Mouse (Mus musculus) stomach, postnatal 0 days (tissue): ENCODE data around the gene Gm14569. TPM values are rescaled to one million over a fixed set of nuclear protein-coding genes. Genes with fewer than 3 reads are reported as not detected.
A peak's percentile ranks its signal among the peaks of the same experiment; 100 is the strongest.

Experiments
- ATAC-seq: fragments of 200-750 bp; cut with Nextera tagmentation; 2 replicates; pipeline ENCODE4 v1.8.0; 2017; ENCODE audit not compliant: low FRiP score, low TSS enrichment
- DNase-seq: peaks from one replicate; pipeline ENCODE4 v3.0.0-alpha.2; 2016; ENCODE audit warnings: low spot score
- H3K27ac ChIP-seq: fragments of 300-500 bp; sonication (generic); replicated peaks from 2 replicates; pipeline ENCODE4 v1.5.1; 2014; ENCODE audit warnings: mild to moderate bottlenecking, control low read depth
- H3K27me3 ChIP-seq: fragments of 300-500 bp; sonication (generic); 2 replicates; pipeline ENCODE4 v1.6.1; 2014; ENCODE audit warnings: low read length; ENCODE audit not compliant: control insufficient read depth, insufficient read depth
- H3K36me3 ChIP-seq: fragments of 300-500 bp; sonication (generic); 2 replicates; pipeline ENCODE4 v1.6.1; 2014; ENCODE audit warnings: low read length, mixed read lengths; ENCODE audit not compliant: control insufficient read depth, insufficient read depth
- H3K4me1 ChIP-seq: fragments of 300-500 bp; sonication (generic); replicated peaks from 2 replicates; pipeline ENCODE4 v1.6.1; 2014; ENCODE audit warnings: antibody characterized with exemption; ENCODE audit not compliant: control insufficient read depth, insufficient read depth
- H3K4me2 ChIP-seq: fragments of 300-500 bp; sonication (generic); replicated peaks from 2 replicates; pipeline ENCODE4 v1.6.1; 2014; ENCODE audit warnings: low read depth, mild to moderate bottlenecking, control low read depth, moderate library complexity
- H3K4me3 ChIP-seq: fragments of 300-500 bp; sonication (generic); 2 replicates; pipeline ENCODE4 v1.5.1; 2014; ENCODE audit warnings: low read depth, low read length, control low read depth
- H3K9ac ChIP-seq: fragments of 300-500 bp; sonication (generic); 2 replicates; pipeline ENCODE4 v1.6.1; 2014; ENCODE audit warnings: mild to moderate bottlenecking, low read length, control low read depth, mixed read lengths
- H3K9me3 ChIP-seq: fragments of 300-500 bp; sonication (generic); 2 replicates; pipeline ENCODE4 v1.6.1; 2016; ENCODE audit warnings: low read length; ENCODE audit not compliant: control insufficient read depth
- CTCF ChIP-seq: IDR thresholded peaks from 2 replicates; pipeline ENCODE4 v1.5.1; 2016; ENCODE audit warnings: antibody characterized with exemption, low read depth, mild to moderate bottlenecking, moderate library complexity
- EP300 ChIP-seq: optimal IDR thresholded peaks from 2 replicates; pipeline ENCODE3; 2016; ENCODE audit warnings: antibody characterized with exemption
- WGBS: fragments of 180-500 bp; shearing (Covaris S2); extraction: QIAGEN DNeasy Blood & Tissue Kit; methylation state at CpG from one replicate; pipeline ENCODE4 v1.1.7; 2014; 5-methylcytosine and 5-hydroxymethylcytosine counted together
- microRNA-seq: library from miRNA; unstranded; fragments of <30 nt; microRNA quantifications from one replicate; pipeline ENCODE4, GENCODE M21; 2016
- polyA plus RNA-seq: library from polyadenylated mRNA; unstranded; fragments of >200 nt; fragmentation: Nextera tagmentation; extraction: Ambion mirVana; gene quantifications from 2 replicates; pipeline ENCODE4 v1.2.1, GENCODE M21; 2015

Gene Gm14569
- polyA plus RNA-seq, 1 experiment from 2014 or later = not detected

- no peaks in the 10 kb centered on the region for H3K9me3 ChIP-seq
- TF ChIP-seq EP300 (no peak), CTCF (peak; percentile 72)
- no peak for DNase-seq
These were observed 98.4 kb downstream of the Gm14569 start for GRCm38 (mm10) chrX:36393279-36393678.

DNA sequence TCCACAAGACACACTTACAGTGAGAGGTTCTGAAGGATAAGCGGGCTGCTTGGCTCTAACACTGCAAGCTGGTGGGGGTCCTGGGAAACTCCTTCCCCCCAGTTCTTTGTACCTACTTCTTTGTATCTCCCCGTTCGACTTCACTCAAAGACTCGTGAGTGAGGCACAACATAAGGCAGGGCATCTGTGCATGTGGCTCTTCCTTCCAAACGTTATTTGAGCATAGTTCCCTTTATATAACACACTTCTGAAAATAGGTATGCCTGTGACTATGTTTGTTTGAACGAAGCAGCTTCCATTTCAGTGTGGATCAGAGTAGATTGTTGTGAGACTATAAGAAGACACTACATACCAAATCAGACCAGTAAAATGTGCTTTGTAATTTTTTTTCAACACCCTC, 99.0 kb downstream of the Gm14569 start:
- H3K9me3 ChIP-seq = no peaks in the 10 kb centered on the region
- H3K4me1 ChIP-seq = no peaks in the 10 kb centered on the region
- DNase-seq (no peak), ATAC-seq (no peak)
- H3K4me2 ChIP-seq = no peak overlapping the region
- H3K4me3 ChIP-seq = no peak overlapping the region
- no peaks in the 10 kb centered on the region for H3K36me3 ChIP-seq
- no peak for TF ChIP-seq CTCF
- TF ChIP-seq EP300 = no peak
- no peaks in the 10 kb centered on the region for H3K27me3 ChIP-seq
- H3K27ac ChIP-seq = no peak overlapping the region
- H3K9ac ChIP-seq = no peak overlapping the region
- WGBS = 72% methylated on average over 6 of the region's 6 CpGs

More at GRCm38 (mm10) chrX:36393279-36393678, 98.4 kb downstream of the Gm14569 start:
- Histone ChIP-seq H3K27me3 (no peaks in the 10 kb centered on the region), H3K4me1 (no peaks in the 10 kb centered on the region), H3K27ac (no peak overlapping the region), H3K4me3 (no peak overlapping the region), H3K4me2 (no peak overlapping the region), H3K9ac (no peak overlapping the region), H3K36me3 (no peaks in the 10 kb centered on the region)
- 25% methylated on average over 6 of the region's 6 CpGs for WGBS
- ATAC-seq = no peak

- DNase-seq = peak; percentile 17
- 51% methylated on average over 2 of the region's 2 CpGs for WGBS
- Histone ChIP-seq H3K4me2 (no peak overlapping the region), H3K27me3 (no peaks in the 10 kb centered on the region), H3K4me3 (no peak overlapping the region), H3K9me3 (no peaks in the 10 kb centered on the region), H3K27ac (no peak overlapping the region), H3K4me1 (no peaks in the 10 kb centered on the region), H3K9ac (no peak overlapping the region), H3K36me3 (no peaks in the 10 kb centered on the region)
- no peak for TF ChIP-seq EP300
- no peak for TF ChIP-seq CTCF
- peak; percentile 92 for ATAC-seq
These were observed 101.1 kb downstream of the Gm14569 start for GRCm38 (mm10) chrX:36390503-36390902.

GRCm38 (mm10) chrX:36389971-36390370, 101.7 kb downstream of the Gm14569 start:
- 38% methylated on average over 3 of the region's 3 CpGs for WGBS
- no peak overlapping the region for H3K4me3 ChIP-seq
- no peak overlapping the region for H3K27ac ChIP-seq
- no peaks in the 10 kb centered on the region for H3K4me1 ChIP-seq
- H3K36me3 ChIP-seq = no peaks in the 10 kb centered on the region
- no peaks in the 10 kb centered on the region for H3K9me3 ChIP-seq
- TF ChIP-seq CTCF (no peak), EP300 (no peak)
- no peak overlapping the region for H3K9ac ChIP-seq
- H3K27me3 ChIP-seq = no peaks in the 10 kb centered on the region
- DNase-seq (no peak), ATAC-seq (no peak)
- H3K4me2 ChIP-seq = no peak overlapping the region

DNA sequence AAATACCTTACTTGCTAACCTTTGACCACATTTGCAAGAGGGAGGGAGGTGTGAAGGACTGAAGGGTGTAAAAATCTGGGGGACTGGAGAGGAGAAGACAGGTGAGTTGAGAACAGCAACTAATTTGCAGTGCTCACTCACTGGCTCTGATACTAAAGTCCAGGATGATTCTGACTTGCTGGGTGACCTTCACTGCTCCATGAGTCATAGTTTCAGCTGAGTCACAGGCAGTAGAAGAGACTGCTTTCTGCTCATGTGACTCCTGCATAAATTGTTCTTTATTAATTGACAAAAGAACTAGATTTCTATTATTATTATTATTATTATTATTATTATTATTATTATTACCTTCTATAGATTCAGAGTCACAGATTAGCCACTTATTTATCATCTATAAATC, 106.3 kb downstream of the Gm14569 start:
- H3K9ac ChIP-seq = no peak overlapping the region
- no peaks in the 10 kb centered on the region for H3K27me3 ChIP-seq
- TF ChIP-seq EP300 = no peak
- no peak for TF ChIP-seq CTCF
- DNase-seq (peak; percentile 18), ATAC-seq (peak; percentile 67; the same call in 1 of the 2 replicates)
- H3K4me3 ChIP-seq = no peak overlapping the region
- no peaks in the 10 kb centered on the region for H3K36me3 ChIP-seq
- H3K4me2 ChIP-seq = no peak overlapping the region
- H3K4me1 ChIP-seq = no peaks in the 10 kb centered on the region
- no peaks in the 10 kb centered on the region for H3K9me3 ChIP-seq
- H3K27ac ChIP-seq = no peak overlapping the region

Small RNA genes lying within 50 kb of the gene (microRNA-seq; reads per million reads assigned to microRNA genes)
- gene Gm44485 = not detected

Other genes starting within 250 kb of the Gm14569 start
- gene Lonrf3, start 163.5 kb downstream of the Gm14569 start, polyA plus RNA-seq = 0.47 and 0.55 TPM in 2 replicates
- not detected in 2 replicates for gene Gm6268, start 90.5 kb downstream of the Gm14569 start, polyA plus RNA-seq
- 240 and 247 TPM in 2 replicates for gene Pgrmc1, start 106.4 kb upstream of the Gm14569 start, polyA plus RNA-seq
- gene Akap17b, start 153.6 kb upstream of the Gm14569 start, polyA plus RNA-seq = 0.97 and 1.2 TPM in 2 replicates